Mouse (Mus musculus) liver, adult 2 months (tissue): Measurements from ENCODE around the gene Myom1.

Experiments used
- CTCF ChIP-seq: fragments of 200-500 bp; IDR thresholded peaks from 2 replicates; pipeline ENCODE4 v1.5.1; 2011; ENCODE audit warnings: low read depth, low read length, control low read depth
- POLR2A ChIP-seq: fragments of 200-500 bp; IDR thresholded peaks from 2 replicates; pipeline ENCODE4 v1.6.1; 2011; ENCODE audit warnings: low read length, control low read depth; ENCODE audit not compliant: insufficient read depth; ENCODE audit errors: extremely low read depth

DNA sequence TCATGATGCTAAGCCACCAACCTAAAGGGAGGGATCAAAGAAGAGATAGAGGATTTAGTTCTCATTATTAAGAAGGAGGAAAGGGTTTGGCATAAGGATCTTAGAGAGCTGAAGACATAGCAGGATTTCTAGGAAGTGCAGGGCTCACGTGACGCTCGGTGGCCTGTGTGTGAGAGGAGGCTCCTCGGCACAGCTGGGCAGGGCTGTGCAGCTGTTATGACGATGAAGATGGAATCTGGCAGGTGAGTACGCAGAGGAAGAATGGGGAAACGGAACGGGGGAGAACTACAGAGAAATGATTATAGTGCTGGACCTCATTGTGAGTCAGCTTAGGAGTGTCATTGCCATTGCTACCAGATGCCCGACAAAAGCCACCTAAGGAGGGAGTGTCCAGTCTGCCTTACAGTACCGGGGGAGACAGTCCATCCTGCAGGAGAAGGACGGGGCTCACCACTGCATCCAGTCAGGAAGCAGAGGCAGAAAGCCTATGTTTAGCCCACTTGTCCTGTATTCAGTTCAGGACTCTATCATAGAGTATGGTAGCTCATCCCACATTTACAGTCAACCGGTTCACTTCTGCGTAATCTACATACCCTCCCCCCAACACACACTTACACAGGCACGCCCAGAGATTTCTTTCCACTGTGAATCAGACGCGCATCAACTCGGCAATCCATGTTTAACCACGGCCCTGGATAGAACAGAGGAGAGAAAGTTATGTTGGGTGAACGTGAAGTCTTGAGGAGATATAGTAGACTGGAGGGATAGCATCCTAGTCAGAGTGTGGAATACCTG, 142.1 kb downstream of the Myom1 start:
- no peak for TF ChIP-seq CTCF
- no peak for TF ChIP-seq POLR2A
